Mouse (Mus musculus) liver, embryonic 16.5 days (tissue): ENCODE measurements around the gene Slc39a3. TPM values are rescaled to one million over a fixed set of nuclear protein-coding genes. Genes with fewer than 3 reads are reported as not detected.

ENCODE experiments used
- ATAC-seq: fragments of 200-750 bp; cut with Nextera tagmentation; 2 replicates; pipeline ENCODE4 v1.8.0; 2017; ENCODE audit warnings: low read depth, mild to moderate bottlenecking, moderate number of reproducible peaks, moderate library complexity
- H3K27ac ChIP-seq: fragments of 300-500 bp; sonication (generic); 2 replicates; pipeline ENCODE4 v1.5.1; 2014; ENCODE audit warnings: mild to moderate bottlenecking, low read length
- H3K27me3 ChIP-seq: fragments of 300-500 bp; sonication (generic); 2 replicates; pipeline ENCODE4 v1.6.1; 2014; ENCODE audit warnings: low read depth, low read length, mixed read lengths; ENCODE audit not compliant: control insufficient read depth, insufficient read depth
- H3K36me3 ChIP-seq: fragments of 300-500 bp; sonication (generic); 2 replicates; pipeline ENCODE4 v1.6.1; 2014; ENCODE audit warnings: mild to moderate bottlenecking; ENCODE audit not compliant: control insufficient read depth, insufficient read depth
- H3K4me1 ChIP-seq: fragments of 300-500 bp; sonication (generic); 2 replicates; pipeline ENCODE4 v1.6.1; 2014; ENCODE audit warnings: low read depth, low read length, mixed read lengths; ENCODE audit not compliant: control insufficient read depth
- H3K4me2 ChIP-seq: fragments of 300-500 bp; sonication (generic); 2 replicates; pipeline ENCODE4 v1.6.1; 2014; ENCODE audit warnings: low read depth, low read length, mixed read lengths
- H3K4me3 ChIP-seq: fragments of 300-500 bp; sonication (generic); 2 replicates; pipeline ENCODE4 v1.5.1; 2014; ENCODE audit warnings: low read depth, mild to moderate bottlenecking, low read length
- H3K9ac ChIP-seq: fragments of 300-500 bp; sonication (generic); 2 replicates; pipeline ENCODE4 v1.6.1; 2014; ENCODE audit warnings: low read depth, low read length
- H3K9me3 ChIP-seq: fragments of 300-500 bp; sonication (generic); replicated peaks from 2 replicates; pipeline ENCODE4 v1.6.1; 2016; ENCODE audit warnings: low read length; ENCODE audit not compliant: control insufficient read depth
- WGBS: fragments of 180-500 bp; shearing (Covaris S2); extraction: QIAGEN DNeasy Blood & Tissue Kit; methylation state at CpG from one replicate; pipeline ENCODE4 v1.1.7; 2014; ENCODE audit not compliant: insufficient replicate concordance; 5-methylcytosine and 5-hydroxymethylcytosine counted together
- polyA plus RNA-seq: library from polyadenylated mRNA; unstranded; fragments of >200 nt; fragmentation: Nextera tagmentation; extraction: Ambion mirVana; gene quantifications from 2 replicates; pipeline ENCODE4 v1.2.1, GENCODE M21; 2015

Gene Slc39a3
- polyA plus RNA-seq, 1 experiment from 2014 or later, result 5.5 TPM

- WGBS, result 37% methylated on average over 2 of the region's 2 CpGs
- Histone ChIP-seq H3K4me1 (peaks cover 2% of the 10 kb centered on the region; the same call in 1 of the 2 replicates), H3K9ac (no peak overlapping the region), H3K36me3 (no peaks in the 10 kb centered on the region), H3K9me3 (no peaks in the 10 kb centered on the region), H3K4me2 (no peak overlapping the region), H3K4me3 (no peak overlapping the region), H3K27ac (no peak overlapping the region), H3K27me3 (peaks cover 38% of the 10 kb centered on the region)
- ATAC-seq, result no peak
Observed at GRCm38 (mm10) chr10:81020207-81020606, 17.0 kb downstream of the Slc39a3 start.

DNA sequence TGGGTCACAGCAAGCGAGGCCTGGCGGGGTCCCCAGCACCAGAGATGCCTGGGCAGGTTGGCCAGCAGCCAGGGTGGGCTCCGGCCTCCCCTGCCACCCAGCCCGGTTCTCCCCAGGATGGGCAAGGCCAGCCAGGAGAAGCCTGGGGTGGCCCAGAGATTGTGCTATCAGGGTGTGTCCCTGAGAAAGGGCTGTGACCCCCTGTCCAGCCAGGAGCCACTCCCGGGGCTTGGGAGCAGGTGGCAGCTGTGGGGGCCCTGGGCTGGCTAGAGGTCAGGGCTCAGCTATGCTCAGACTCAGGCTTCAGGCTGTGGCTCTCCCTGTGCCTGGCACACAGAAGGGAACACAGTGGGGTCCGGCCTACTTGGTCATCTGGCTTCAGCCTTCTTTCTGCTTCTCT, 17.5 kb downstream of the Slc39a3 start:
- no peaks in the 10 kb centered on the region for H3K36me3 ChIP-seq
- H3K9ac ChIP-seq, result no peak overlapping the region
- peaks cover 33% of the 10 kb centered on the region for H3K27me3 ChIP-seq
- no peak overlapping the region for H3K27ac ChIP-seq
- no peak for ATAC-seq
- 54% methylated on average over 6 of the region's 6 CpGs for WGBS
- no peaks in the 10 kb centered on the region for H3K9me3 ChIP-seq
- peaks cover 7% of the 10 kb centered on the region for H3K4me1 ChIP-seq
- H3K4me3 ChIP-seq, result no peak overlapping the region
- H3K4me2 ChIP-seq, result no peak overlapping the region

- no peak for ATAC-seq
- peaks cover 21% of the 10 kb centered on the region for H3K27me3 ChIP-seq
- H3K27ac ChIP-seq, result no peak overlapping the region
- 24% methylated on average over 10 of the region's 10 CpGs for WGBS
- no peak overlapping the region for H3K4me3 ChIP-seq
- no peaks in the 10 kb centered on the region for H3K9me3 ChIP-seq
- peaks cover 9% of the 10 kb centered on the region for H3K4me1 ChIP-seq
- H3K36me3 ChIP-seq, result no peaks in the 10 kb centered on the region
- H3K4me2 ChIP-seq, result no peak overlapping the region
- H3K9ac ChIP-seq, result no peak overlapping the region
Observed at GRCm38 (mm10) chr10:81018326-81018725, 18.9 kb downstream of the Slc39a3 start.

DNA sequence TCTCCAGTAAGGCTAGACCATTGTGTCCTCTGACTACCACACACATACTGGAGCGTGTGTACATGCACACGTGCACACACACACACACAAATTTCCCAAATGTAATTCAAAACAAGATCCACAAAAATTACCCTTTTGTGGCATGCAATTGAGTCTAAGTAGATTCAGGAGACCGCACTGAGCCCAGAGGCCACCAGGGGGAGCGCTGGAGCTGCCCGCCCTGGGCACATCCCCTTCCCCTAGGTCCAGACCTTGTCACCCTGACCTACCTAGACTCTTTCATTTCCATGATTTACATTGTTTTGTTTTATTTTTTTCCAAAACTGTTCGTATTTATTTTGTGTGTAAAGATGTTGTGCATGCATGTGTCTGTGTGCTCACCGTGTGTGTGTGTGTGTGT, 20.6 kb downstream of the Slc39a3 start:
- H3K4me3 ChIP-seq, result no peak overlapping the region
- peaks cover 9% of the 10 kb centered on the region for H3K4me1 ChIP-seq
- no peak overlapping the region for H3K27ac ChIP-seq
- no peak overlapping the region for H3K9ac ChIP-seq
- WGBS, result 5% methylated on average over 7 of the region's 7 CpGs
- H3K4me2 ChIP-seq, result no peak overlapping the region
- H3K36me3 ChIP-seq, result no peaks in the 10 kb centered on the region
- ATAC-seq, result no peak
- no peaks in the 10 kb centered on the region for H3K9me3 ChIP-seq
- peaks cover 11% of the 10 kb centered on the region; the same call in 1 of the 2 replicates for H3K27me3 ChIP-seq

- Histone ChIP-seq H3K9ac (no peak overlapping the region), H3K27ac (no peak overlapping the region), H3K27me3 (peaks cover 4% of the 10 kb centered on the region; the same call in 1 of the 2 replicates), H3K36me3 (no peaks in the 10 kb centered on the region), H3K9me3 (no peaks in the 10 kb centered on the region), H3K4me3 (no peak overlapping the region), H3K4me2 (no peak overlapping the region), H3K4me1 (peaks cover 9% of the 10 kb centered on the region)
- ATAC-seq, result no peak
- 54% methylated on average over 2 of the region's 2 CpGs for WGBS
Observed at GRCm38 (mm10) chr10:81015666-81016065, 21.6 kb downstream of the Slc39a3 start.

GRCm38 (mm10) chr10:81014393-81015384, 22.5 kb downstream of the Slc39a3 start, which contains the start of gene Gng7:
TSS of gene Gng7 (minus strand) at chr10:81014945.
- H3K9me3 ChIP-seq, result no peaks in the 10 kb centered on the region
- peaks cover 2% of the 10 kb centered on the region; the same call in 1 of the 2 replicates for H3K27me3 ChIP-seq
- ATAC-seq, result peak; percentile 93
- 8% methylated on average over 31 of the region's 31 CpGs for WGBS
- H3K27ac ChIP-seq, result no peak within 1 kb of the TSS
- peaks cover 9% of the 10 kb centered on the region for H3K4me1 ChIP-seq
- H3K4me3 ChIP-seq, result peak within 1 kb of the TSS; percentile 35
- H3K4me2 ChIP-seq, result peak within 1 kb of the TSS; percentile 59
- no peaks in the 10 kb centered on the region for H3K36me3 ChIP-seq
- H3K9ac ChIP-seq, result no peak within 1 kb of the TSS

- Histone ChIP-seq H3K9me3 (no peaks in the 10 kb centered on the region), H3K4me2 (no peak overlapping the region), H3K27ac (no peak overlapping the region), H3K36me3 (no peaks in the 10 kb centered on the region), H3K4me1 (peaks cover 9% of the 10 kb centered on the region), H3K9ac (no peak overlapping the region), H3K4me3 (no peak overlapping the region), H3K27me3 (peaks cover 2% of the 10 kb centered on the region; the same call in 1 of the 2 replicates)
- no peak for ATAC-seq
- 67% methylated on average over 6 of the region's 6 CpGs for WGBS
Observed at GRCm38 (mm10) chr10:81010851-81011250, 26.4 kb downstream of the Slc39a3 start.

DNA sequence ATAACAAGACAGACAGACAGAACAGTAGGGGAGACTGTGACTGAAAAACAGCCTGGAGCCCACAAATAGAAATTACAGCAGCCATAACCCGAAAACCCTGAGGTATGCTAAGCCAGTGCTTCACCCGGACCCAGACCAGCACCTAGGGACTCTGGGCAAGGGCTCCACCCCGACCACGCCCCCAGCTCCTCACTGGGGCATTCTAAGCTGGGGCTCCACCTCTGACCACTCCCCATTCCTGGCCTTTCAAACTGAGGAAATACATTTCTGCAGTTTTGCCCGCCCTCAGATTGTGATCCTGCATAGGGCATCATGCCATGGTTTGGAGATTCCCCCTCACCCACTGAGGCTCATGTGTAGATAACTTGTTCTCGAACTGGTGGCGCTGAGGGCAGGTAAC, 30.0 kb downstream of the Slc39a3 start:
- ATAC-seq, result peak; percentile 32; the same call in 1 of the 2 replicates
- WGBS, result 26% methylated on average over 7 of the region's 7 CpGs
- Histone ChIP-seq H3K9ac (no peak overlapping the region), H3K27me3 (peaks cover 2% of the 10 kb centered on the region; the same call in 1 of the 2 replicates), H3K4me2 (no peak overlapping the region), H3K4me3 (no peak overlapping the region), H3K36me3 (no peaks in the 10 kb centered on the region), H3K9me3 (no peaks in the 10 kb centered on the region), H3K27ac (no peak overlapping the region), H3K4me1 (no peaks in the 10 kb centered on the region; the same call in 1 of the 2 replicates)
